Mouse (Mus musculus): ENCODE measurements at regions not wholly inside any gene's neighbourhood (a gene's known extent, or its start where the extent isn't known, plus 50 kb on each side); places are given as distances from the start of the nearest gene placed in this dataset.

DNA sequence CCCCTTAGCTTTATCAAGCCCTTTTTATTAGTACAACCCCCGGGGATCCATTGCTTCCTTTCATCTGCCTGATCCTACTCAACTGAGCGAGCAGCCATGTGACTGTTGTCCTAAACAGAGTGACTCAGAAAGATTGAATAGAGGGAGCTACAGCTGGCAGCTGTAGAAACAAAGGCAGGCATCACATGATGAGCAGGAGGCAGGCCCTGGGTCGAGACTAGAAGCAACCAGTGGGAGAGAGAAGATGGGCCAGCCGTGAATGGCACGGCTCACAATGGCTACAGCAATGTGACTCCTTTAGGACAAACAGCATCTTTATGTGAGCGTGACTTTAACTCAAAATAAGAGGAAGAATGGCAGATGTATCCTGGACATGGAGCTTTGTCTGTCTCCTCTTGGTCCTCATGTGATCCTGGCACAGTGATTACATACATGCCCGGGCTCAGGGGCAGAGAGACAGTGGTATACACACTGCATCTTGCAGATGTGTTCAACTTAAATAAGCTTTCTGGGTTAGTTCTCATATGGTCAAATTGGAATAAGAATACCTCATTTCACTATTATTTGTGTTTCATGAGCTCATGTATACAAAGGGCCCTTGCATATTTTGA lies 60.1 kb upstream of the Fam13c start:
- Histone ChIP-seq H3K27me3 (ENCODE audit: control insufficient read depth in 1 of 2, insufficient read depth in 2 of 2, low read length in 2 of 2) (no peaks in the 10 kb centered on the region), H3K27ac (ENCODE audit: control insufficient read depth, low read depth, low read length) (no peak overlapping the region), H3K4me3 (ENCODE audit: control insufficient read depth in 1 of 2, insufficient read depth in 1 of 2, low read depth in 2 of 2, low read length in 2 of 2) (no peak overlapping the region), H3K4me1 (ENCODE audit: control insufficient read depth in 1 of 2, insufficient read depth in 2 of 2, low read length in 2 of 2) (no peaks in the 10 kb centered on the region), H3K79me2 (ENCODE audit: control insufficient read depth, insufficient read depth, low read length, poor library complexity) (no peaks in the 10 kb centered on the region), H3K36me3 (ENCODE audit: control insufficient read depth in 1 of 2, insufficient read depth in 2 of 2, low read length in 2 of 2) (no peaks in the 10 kb centered on the region), H3K9ac (ENCODE audit: control insufficient read depth, low read depth, low read length, poor library complexity, severe bottlenecking) (no peak overlapping the region), H3K9me3 (replicated peaks; ENCODE audit: insufficient read depth, low read length) (no peaks in the 10 kb centered on the region)
- TF ChIP-seq ZMIZ1 (IDR thresholded peaks at IDR 0.05; ENCODE audit: low read depth, low read length): no peak
- TF ChIP-seq POLR2A (IDR thresholded peaks at IDR 0.05; ENCODE audit: control insufficient read depth in 1 of 2, insufficient read depth in 1 of 2, low read depth in 1 of 2, low read length in 2 of 2, poor library complexity in 1 of 2): no peak
- no peak for TF ChIP-seq E2F4 (IDR thresholded peaks at IDR 0.05; ENCODE audit: borderline replicate concordance, low read depth, low read length)
- no peak for TF ChIP-seq ZKSCAN1 (IDR thresholded peaks at IDR 0.05; ENCODE audit: low read depth, low read length)
- no peak for TF ChIP-seq RAD21 (IDR thresholded peaks at IDR 0.05; ENCODE audit: low read depth, low read length)
- TF ChIP-seq CTCF (IDR thresholded peaks at IDR 0.05 in 2 of 3, conservative IDR thresholded peaks at IDR 0.05 in 1 of 3; ENCODE audit: control insufficient read depth in 1 of 3, insufficient read depth in 1 of 3, low read depth in 2 of 3, low read length in 3 of 3, poor library complexity in 1 of 3, severe bottlenecking in 1 of 3): no peak
- TF ChIP-seq UBTF (IDR thresholded peaks at IDR 0.05; ENCODE audit: borderline replicate concordance, insufficient read depth, low read depth, low read length): no peak
- TF ChIP-seq MYB (IDR thresholded peaks at IDR 0.05; ENCODE audit: low read depth, low read length): no peak
- TF ChIP-seq RCOR1 (IDR thresholded peaks at IDR 0.05; ENCODE audit: low read depth, low read length): no peak
- TF ChIP-seq GATA1 (IDR thresholded peaks at IDR 0.05; ENCODE audit: low read depth, low read length): no peak
- TF ChIP-seq POLR2AphosphoS2 (IDR thresholded peaks at IDR 0.05; ENCODE audit: low read length): no peak
- TF ChIP-seq MEF2A (IDR thresholded peaks at IDR 0.05; ENCODE audit: extremely low read depth, insufficient replicate concordance, low read depth, low read length, poor library complexity, severe bottlenecking): no peak
- TF ChIP-seq NRF1 (IDR thresholded peaks at IDR 0.05; ENCODE audit: insufficient read depth, low read depth, low read length, poor library complexity, severe bottlenecking): no peak
- no peak for TF ChIP-seq POLR2AphosphoS5 (IDR thresholded peaks at IDR 0.05; ENCODE audit: borderline replicate concordance, low read depth, low read length)
- no peak for TF ChIP-seq MYC (IDR thresholded peaks at IDR 0.05; ENCODE audit: low read depth, low read length)
- TF ChIP-seq CHD1 (IDR thresholded peaks at IDR 0.05; ENCODE audit: low read depth, low read length): no peak
- no peak for TF ChIP-seq TBP (IDR thresholded peaks at IDR 0.05; ENCODE audit: low read depth, low read length)
- DNase-seq (ENCODE audit: low read depth, low spot score): no peak

DNA sequence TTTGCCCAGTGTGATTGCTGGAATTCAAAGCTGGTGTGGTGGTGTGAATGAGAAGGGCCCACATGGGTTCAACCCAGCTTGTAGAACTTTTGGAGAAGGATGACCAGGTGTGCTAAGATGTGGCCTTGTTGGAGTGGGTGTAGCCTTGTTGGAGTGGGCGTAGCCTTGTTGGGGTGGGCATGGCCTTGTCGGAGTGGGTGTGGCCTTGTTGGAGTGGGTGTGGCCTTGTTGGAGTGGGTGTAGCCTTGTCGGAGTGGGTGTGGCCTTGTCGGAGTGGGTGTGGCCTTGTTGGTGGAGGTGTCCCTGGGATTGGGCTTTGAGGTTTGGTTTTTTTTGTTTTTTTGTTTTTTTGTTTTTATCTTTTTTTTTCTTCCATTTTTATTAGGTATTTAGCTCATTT lies 55.6 kb upstream of the Fam13c start:
- Histone ChIP-seq H3K27me3 (ENCODE audit: control insufficient read depth in 1 of 2, insufficient read depth in 2 of 2, low read length in 2 of 2) (no peaks in the 10 kb centered on the region), H3K9ac (ENCODE audit: control insufficient read depth, low read depth, low read length, poor library complexity, severe bottlenecking) (no peak overlapping the region), H3K27ac (ENCODE audit: control insufficient read depth, low read depth, low read length) (no peak overlapping the region), H3K4me1 (ENCODE audit: control insufficient read depth in 1 of 2, insufficient read depth in 2 of 2, low read length in 2 of 2) (no peaks in the 10 kb centered on the region), H3K9me3 (replicated peaks; ENCODE audit: insufficient read depth, low read length) (no peaks in the 10 kb centered on the region), H3K79me2 (ENCODE audit: control insufficient read depth, insufficient read depth, low read length, poor library complexity) (no peaks in the 10 kb centered on the region), H3K36me3 (ENCODE audit: control insufficient read depth in 1 of 2, insufficient read depth in 2 of 2, low read length in 2 of 2) (no peaks in the 10 kb centered on the region), H3K4me3 (ENCODE audit: control insufficient read depth in 1 of 2, insufficient read depth in 1 of 2, low read depth in 2 of 2, low read length in 2 of 2) (no peak overlapping the region)
- TF ChIP-seq UBTF (IDR thresholded peaks at IDR 0.05; ENCODE audit: borderline replicate concordance, insufficient read depth, low read depth, low read length) (no peak), CHD2 (IDR thresholded peaks at IDR 0.05; ENCODE audit: low read length) (no peak), POLR2A (IDR thresholded peaks at IDR 0.05; ENCODE audit: control insufficient read depth in 1 of 2, insufficient read depth in 1 of 2, low read depth in 1 of 2, low read length in 2 of 2, poor library complexity in 1 of 2) (no peak), MAX (IDR thresholded peaks at IDR 0.05; ENCODE audit: low read length) (no peak), SIN3A (IDR thresholded peaks at IDR 0.05; ENCODE audit: low read length) (no peak), USF1 (IDR thresholded peaks at IDR 0.05; ENCODE audit: low read depth, low read length) (no peak), POLR2AphosphoS2 (IDR thresholded peaks at IDR 0.05; ENCODE audit: low read length) (no peak), EP300 (IDR thresholded peaks at IDR 0.05; ENCODE audit: low read depth in 1 of 2, low read length in 2 of 2) (no peak), SMC3 (IDR thresholded peaks at IDR 0.05; ENCODE audit: low read depth, low read length) (no peak), GABPA (IDR thresholded peaks at IDR 0.05; ENCODE audit: low read depth, low read length) (no peak), BHLHE40 (IDR thresholded peaks at IDR 0.05; ENCODE audit: borderline replicate concordance, low read depth, low read length) (no peak), TAL1 (IDR thresholded peaks at IDR 0.05; ENCODE audit: low read length) (no peak)
- no peak for DNase-seq (ENCODE audit: low read depth, low spot score)

Measured in MEL (cell line).